Mouse (Mus musculus): ENCODE data around the gene Chit1.

- TF ChIP-seq POLR2AphosphoS2 (IDR thresholded peaks at IDR 0.05; ENCODE audit: insufficient read length, low read depth), result no peak
- no peak for TF ChIP-seq POLR2A (IDR thresholded peaks at IDR 0.05; ENCODE audit: insufficient read length, low read depth)
- TF ChIP-seq REST (IDR thresholded peaks at IDR 0.05; ENCODE audit: insufficient read depth, insufficient read length), result no peak
Measured at GRCm38 (mm10) chr1:134115424-134115823, 4.4 kb downstream of the Chit1 start.

Measured in myocyte (in vitro differentiated cells).